ENCODE assay signal across 14 mouse cellular contexts in genomic region chr12:26176231-26176662, GRCm38 (mm10).
DNase-seq lines count a peak whose midpoint lies in the region; ATAC-seq and TF ChIP-seq lines count a peak whose summit lies in the region.
"Had no signal": no experiment of that assay in that cellular context is flagged by ENCODE, and none has a peak within 500 bp of the region (broad histone marks: within the 10 kb centered on the region; RNA-seq: fewer than 3 reads in every experiment).

No protein-coding gene starts in this region.

- dilution Hi-C loops in CH12.LX (cut with MboI; ENCODE audit: extremely low pct_ligation_motif_present, extremely low pct_unique_long_range_greater_than_20kb, low sequenced_read_pairs) = no loop called here

- peak overlapping the region; percentile 40 for H3K4me2 ChIP-seq in heart, embryonic 15.5 days
- no peak overlapping the region for H3K4me2 ChIP-seq in CH12.LX (ENCODE audit: insufficient read depth, low read depth, poor library complexity, severe bottlenecking)
- 0 out of 2 replicates have a peak overlapping the region, but pooled peaks have one; percentile 27 for H3K4me2 ChIP-seq in embryonic facial prominence, embryonic 15.5 days (replicated peaks)
- H3K4me2 ChIP-seq: hindbrain, embryonic 14.5 days; lung, embryonic 15.5 days; midbrain, embryonic 12.5 days had no signal

- no peak overlapping the region for H3K27ac ChIP-seq in heart, embryonic 15.5 days
- no peak overlapping the region for H3K27ac ChIP-seq in CH12.LX (ENCODE audit: insufficient read depth, low read depth)
- no peak overlapping the region for H3K27ac ChIP-seq in embryonic facial prominence, embryonic 15.5 days (replicated peaks)
- H3K27ac ChIP-seq in kidney, adult 2 months (ENCODE audit: insufficient read depth, low read depth, low read length) = no peak overlapping the region
- H3K27ac ChIP-seq: hindbrain, embryonic 14.5 days; lung, embryonic 15.5 days; midbrain, embryonic 12.5 days had no signal

- no peak for TF ChIP-seq RAD21 in CH12.LX (IDR thresholded peaks at IDR 0.05; ENCODE audit: low read depth, low read length)

- ATAC-seq in cerebellum, adult (ENCODE audit: insufficient number of reproducible peaks, low FRiP score, low TSS enrichment) = peak; percentile 92
- peak; percentile 58; the same call in 1 of the 2 replicates for ATAC-seq in heart, embryonic 15.5 days (replicated peaks; ENCODE audit: insufficient number of reproducible peaks, insufficient read depth, low FRiP score, low read depth)
- peak; percentile 39; the same call in 1 of the 2 replicates for ATAC-seq in embryonic facial prominence, embryonic 15.5 days (ENCODE audit: insufficient number of reproducible peaks, low FRiP score, low TSS enrichment, low read depth)

- no peaks in the 10 kb centered on the region for H3K79me2 ChIP-seq in CH12.LX (replicated peaks; ENCODE audit: control insufficient read depth, extremely low read depth, insufficient read depth, poor library complexity, severe bottlenecking)

- in situ Hi-C loops in CH12.LX (cut with MboI; ENCODE audit: low pct_ligation_motif_present, low pct_unique_long_range_greater_than_20kb, low sequenced_read_pairs) = no loop called here

- no peaks in the 10 kb centered on the region for H3K9me3 ChIP-seq in heart, embryonic 15.5 days (replicated peaks)
- no peaks in the 10 kb centered on the region for H3K9me3 ChIP-seq in CH12.LX (replicated peaks; ENCODE audit: low read length)
- no peaks in the 10 kb centered on the region for H3K9me3 ChIP-seq in embryonic facial prominence, embryonic 15.5 days (replicated peaks)
- H3K9me3 ChIP-seq: lung, embryonic 15.5 days; midbrain, embryonic 12.5 days had no signal

- no peak overlapping the region for H3K9ac ChIP-seq in heart, embryonic 15.5 days
- no peak overlapping the region for H3K9ac ChIP-seq in CH12.LX (ENCODE audit: insufficient read depth, low read depth)
- no peak overlapping the region for H3K9ac ChIP-seq in embryonic facial prominence, embryonic 15.5 days
- H3K9ac ChIP-seq: hindbrain, embryonic 14.5 days; lung, embryonic 15.5 days; midbrain, embryonic 12.5 days had no signal

- 17% methylated on average over 10 of the region's 10 CpGs for whole genome bisulfite sequencing in heart, embryonic 15.5 days
- 17% methylated on average over 10 of the region's 10 CpGs for WGBS in embryonic facial prominence, embryonic 15.5 days
- 57% methylated on average over 10 of the region's 10 CpGs for WGBS in kidney, adult 2 months

- no peaks in the 10 kb centered on the region for H3K36me3 ChIP-seq in heart, embryonic 15.5 days
- H3K36me3 ChIP-seq in CH12.LX (replicated peaks in 1 of 2; ENCODE audit: control insufficient read depth in 1 of 2, insufficient read depth in 1 of 2, low read length in 1 of 2) = no peaks in the 10 kb centered on the region
- H3K36me3 ChIP-seq in embryonic facial prominence, embryonic 15.5 days = no peaks in the 10 kb centered on the region
- H3K36me3 ChIP-seq in kidney, adult 2 months (ENCODE audit: control insufficient read depth, insufficient read depth, low read length) = no peaks in the 10 kb centered on the region
- H3K36me3 ChIP-seq: G1E; lung, embryonic 15.5 days; midbrain, embryonic 12.5 days had no signal

- no peak for TF ChIP-seq CTCF in CH12.LX (conservative IDR thresholded peaks at IDR 0.05 in 1 of 2, IDR thresholded peaks at IDR 0.05 in 1 of 2; ENCODE audit: low read depth in 2 of 2, low read length in 2 of 2)
- TF ChIP-seq CTCF in kidney, adult 2 months (conservative IDR thresholded peaks at IDR 0.05; ENCODE audit: insufficient read depth, insufficient read length, low read depth, low read length) = no peak

- H3K4me3 ChIP-seq in heart, embryonic 15.5 days = 0 out of 2 replicates have a peak overlapping the region, but pooled peaks have one; percentile 2
- H3K4me3 ChIP-seq in CH12.LX (replicated peaks in 1 of 3; ENCODE audit: low read depth in 2 of 3, low read length in 2 of 3, poor library complexity in 1 of 3) = peak overlapping the region in 1 of 3 experiments; percentile 1
- no peak overlapping the region for H3K4me3 ChIP-seq in embryonic facial prominence, embryonic 15.5 days (replicated peaks)
- no peak overlapping the region for H3K4me3 ChIP-seq in kidney, adult 2 months (ENCODE audit: insufficient read depth, low read depth, low read length)
- H3K4me3 ChIP-seq: lung, embryonic 15.5 days; midbrain, embryonic 12.5 days had no signal

- H3K27me3 ChIP-seq in heart, embryonic 15.5 days = peaks cover 4% of the 10 kb centered on the region; the same call in 1 of the 2 replicates
- no peaks in the 10 kb centered on the region for H3K27me3 ChIP-seq in CH12.LX (replicated peaks)
- H3K27me3 ChIP-seq in embryonic facial prominence, embryonic 15.5 days = no peaks in the 10 kb centered on the region
- H3K27me3 ChIP-seq in kidney, adult 2 months (replicated peaks; ENCODE audit: control insufficient read depth, insufficient read depth, low read length) = no peaks in the 10 kb centered on the region
- H3K27me3 ChIP-seq: lung, embryonic 15.5 days; midbrain, embryonic 12.5 days had no signal

- TF ChIP-seq EP300 in CH12.LX (IDR thresholded peaks at IDR 0.05; ENCODE audit: low read length) = no peak

- intact Hi-C loops in heart, postnatal 25 days (cut with DNase I) = no loop called here

- peaks cover 2% of the 10 kb centered on the region; the same call in 1 of the 2 replicates for H3K4me1 ChIP-seq in heart, embryonic 15.5 days (replicated peaks)
- H3K4me1 ChIP-seq in CH12.LX (ENCODE audit: control insufficient read depth in 1 of 2, insufficient read depth in 2 of 2) = peaks cover 0 to 6% of the 10 kb centered on the region in 2 experiments; a peak in 2 of 4 replicates
- peaks cover 12% of the 10 kb centered on the region; the same call in 1 of the 2 replicates for H3K4me1 ChIP-seq in embryonic facial prominence, embryonic 15.5 days
- no peaks in the 10 kb centered on the region for H3K4me1 ChIP-seq in kidney, adult 2 months (ENCODE audit: control insufficient read depth, insufficient read depth, low read length)
- H3K4me1 ChIP-seq: lung, embryonic 15.5 days; midbrain, embryonic 12.5 days had no signal

- no peak for TF ChIP-seq POLR2A in CH12.LX (IDR thresholded peaks at IDR 0.05; ENCODE audit: low read depth, low read length)
- TF ChIP-seq POLR2A in kidney, adult 2 months (IDR thresholded peaks at IDR 0.05; ENCODE audit: low read depth, low read length) = no peak

- DNase-seq in cerebellum, postnatal 4 days (ENCODE audit: low spot score in 2 of 2) = no peak
- DNase-seq in heart, postnatal 25 days (ENCODE audit: low spot score) = no peak
- DNase-seq in CH12.LX (ENCODE audit: extremely low read depth) = no peak
- DNase-seq in kidney, adult 2 months = no peak
- DNase-seq in adrenal gland, postnatal 10 days = no peak
- DNase-seq: gastrocnemius, postnatal 10 days; kidney, adult 8-10 months had no signal

TF ChIP-seq in CH12.LX, 34 proteins besides CTCF, POLR2A, EP300 and RAD21:
- TF ChIP-seq BHLHE40 (IDR thresholded peaks at IDR 0.05; ENCODE audit: low read depth, low read length) (0 out of 2 replicates have a peak, but pooled peaks have one; percentile 5), NELFE (IDR thresholded peaks at IDR 0.05; ENCODE audit: low read depth, low read length) (no peak)

Comparison
In these comparisons a context has a peak if more than half of its experiments do, and no peak if none do; other contexts are left out.
1. ATAC-seq: peak in every context shown above with its lines; median percentile 92 in cerebellum, adult; 58 in heart, embryonic 15.5 days; 39 in embryonic facial prominence, embryonic 15.5 days.